Mouse (Mus musculus) embryo, embryonic 10.5 days (tissue): Measurements from ENCODE around the gene Mgat1.
A peak's percentile ranks its signal among the peaks of the same experiment; 100 is the strongest.

Experiments
- DNase-seq: peaks from one replicate; pipeline ENCODE4 v3.0.0-alpha.2; 2015; ENCODE audit warnings: low spot score

Gene Mgat1

DNA sequence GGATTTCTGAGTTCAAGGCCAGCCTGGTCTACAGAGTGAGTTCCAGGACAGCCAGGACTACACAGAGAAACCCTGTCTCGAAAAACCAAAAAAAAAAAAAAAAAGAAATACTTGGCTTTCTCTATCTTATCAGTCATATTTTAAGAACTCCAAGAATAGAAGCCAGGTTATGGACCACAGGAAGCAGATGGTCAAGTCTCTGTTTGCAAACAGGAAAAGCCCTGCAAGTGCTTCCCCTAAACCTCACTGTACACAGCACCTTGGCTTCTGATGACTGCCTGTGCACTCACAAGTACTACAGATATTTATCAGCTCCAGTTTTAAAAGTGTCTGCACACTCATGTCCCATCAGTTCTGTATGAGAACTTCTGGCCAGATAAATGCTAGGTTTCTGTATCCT, 2.5 kb upstream of the Mgat1 start:
- DNase-seq = no peak

GRCm38 (mm10) chr11:49242944-49243626, 906 bp upstream of the Mgat1 start:
- peak; percentile 59 for DNase-seq

GRCm38 (mm10) chr11:49244595-49244930, 572 bp downstream of the Mgat1 start:
- DNase-seq = no peak

- peak; percentile 31 for DNase-seq
These were observed 1.2 kb downstream of the Mgat1 start for GRCm38 (mm10) chr11:49245176-49245575.

GRCm38 (mm10) chr11:49245634-49246415, 1.8 kb downstream of the Mgat1 start:
- DNase-seq = no peak

DNA sequence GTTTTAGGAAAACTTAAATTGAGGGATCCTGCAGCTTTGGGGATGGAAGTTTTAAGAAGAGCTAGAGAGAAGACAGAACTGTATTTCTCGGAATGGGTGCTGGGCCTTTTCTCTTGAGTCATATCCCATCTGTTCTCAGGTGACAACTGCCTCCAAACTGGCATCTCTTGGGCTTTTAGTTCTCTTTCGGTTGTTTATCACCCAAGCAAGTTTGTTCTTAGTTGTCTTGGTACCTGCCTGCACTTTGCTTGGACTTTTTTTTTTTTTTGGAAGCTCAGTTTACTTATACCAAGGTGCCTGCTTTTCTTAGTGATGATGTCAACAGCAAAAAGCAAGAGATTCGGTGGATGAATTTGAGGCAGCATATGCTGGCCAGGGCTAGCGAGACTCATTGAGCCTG, 2.5 kb downstream of the Mgat1 start:
- DNase-seq = no peak

- no peak for DNase-seq
These were observed 3.3 kb downstream of the Mgat1 start for GRCm38 (mm10) chr11:49247255-49247654.

DNA sequence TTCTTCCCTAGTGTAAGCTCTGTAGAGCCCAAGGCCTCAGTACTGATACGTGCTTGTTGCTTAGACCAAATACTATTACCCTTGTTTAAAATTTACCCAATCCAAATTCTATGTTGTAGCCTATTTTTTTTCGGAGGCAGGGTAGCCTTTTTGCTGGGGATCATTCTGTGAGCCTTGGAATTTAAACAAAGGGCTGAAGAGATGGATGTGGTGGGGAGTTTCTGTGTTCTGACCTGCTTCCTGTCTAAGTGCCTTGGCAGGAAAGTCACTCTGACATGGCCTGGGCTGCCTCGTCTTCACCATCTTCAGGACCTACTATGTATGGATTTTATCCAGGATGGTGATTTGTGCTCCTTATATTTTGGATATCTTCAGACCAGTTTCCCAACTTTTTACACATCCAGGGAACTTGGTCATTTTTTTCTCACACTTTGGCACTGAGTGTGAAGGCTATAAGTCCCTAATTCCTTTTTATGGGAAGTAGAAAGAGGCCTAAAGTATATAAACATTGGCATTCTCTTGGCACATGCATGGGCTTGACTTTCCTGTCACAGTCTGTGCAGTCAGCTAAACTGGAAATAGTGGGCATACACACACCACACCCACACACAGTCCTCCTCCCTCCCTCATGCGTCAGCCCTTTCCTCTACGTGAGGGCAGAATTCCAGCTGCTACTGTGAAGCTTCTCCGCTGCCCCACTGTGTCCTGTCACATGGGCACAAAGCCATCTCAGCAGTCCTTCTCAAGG, 4.4 kb downstream of the Mgat1 start:
- DNase-seq = no peak

DNA sequence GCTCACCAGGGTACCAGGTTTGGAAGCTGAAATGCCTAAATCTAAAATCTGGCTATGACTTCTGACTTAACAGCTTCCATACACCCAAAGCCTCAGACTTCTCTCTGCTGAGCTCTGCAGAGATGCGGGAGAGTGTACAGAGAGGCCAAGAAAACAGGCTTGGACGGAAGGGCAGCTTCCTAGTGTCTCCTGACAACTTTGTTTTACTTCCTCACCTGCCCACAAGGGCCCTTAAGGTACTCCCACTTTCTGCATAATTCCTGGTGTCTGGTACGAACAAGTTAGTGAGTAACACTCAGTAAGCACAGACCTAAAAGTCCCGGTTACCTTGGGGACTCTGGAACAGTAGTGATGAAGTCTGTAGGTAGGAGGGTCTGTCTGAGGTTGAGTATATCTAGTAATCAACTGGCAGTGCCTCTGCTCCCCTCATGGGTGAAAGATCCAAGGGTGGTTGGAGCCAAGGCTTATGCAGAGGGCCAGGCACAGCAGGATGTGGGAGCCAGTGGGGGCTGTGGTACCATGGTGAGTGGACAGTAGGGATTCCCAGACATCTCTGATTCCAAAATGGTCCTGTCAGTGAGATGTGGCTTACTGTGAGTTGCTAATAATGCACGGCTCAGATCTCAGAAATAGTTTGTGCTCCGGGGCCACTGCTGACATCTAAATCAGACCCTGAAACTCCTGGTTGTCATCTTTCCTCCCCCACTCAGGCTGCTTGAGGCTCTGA, 5.1 kb downstream of the Mgat1 start:
- DNase-seq = no peak

DNA sequence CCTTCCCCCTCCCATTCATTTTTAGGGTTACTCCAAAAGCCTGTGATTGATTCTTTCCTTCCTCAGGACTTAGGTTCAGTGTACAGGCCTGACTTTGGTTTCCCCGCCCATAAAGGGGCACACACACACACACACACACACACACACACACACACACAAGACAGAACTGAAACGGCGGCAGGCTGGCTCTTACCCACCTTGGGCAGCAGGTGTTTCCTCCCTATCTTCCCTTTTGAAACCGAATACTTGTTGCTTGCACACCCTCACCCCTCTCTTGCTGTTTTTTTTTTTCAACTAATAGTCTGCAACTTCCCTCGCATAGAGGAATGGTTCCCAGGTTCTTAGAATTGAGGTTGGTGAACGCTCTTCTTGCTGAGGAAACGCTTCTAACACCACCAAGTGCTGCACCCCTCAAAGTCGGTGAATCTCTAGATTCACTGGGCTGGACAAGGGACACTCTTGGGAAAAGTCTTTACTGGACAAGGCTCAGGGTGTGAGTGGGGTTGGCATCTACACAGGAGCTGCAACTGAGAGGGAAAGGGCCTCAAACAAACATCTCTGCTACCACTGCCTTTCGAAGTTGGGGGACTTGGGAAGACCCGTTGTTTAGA, 5.9 kb downstream of the Mgat1 start:
- DNase-seq = no peak

DNA sequence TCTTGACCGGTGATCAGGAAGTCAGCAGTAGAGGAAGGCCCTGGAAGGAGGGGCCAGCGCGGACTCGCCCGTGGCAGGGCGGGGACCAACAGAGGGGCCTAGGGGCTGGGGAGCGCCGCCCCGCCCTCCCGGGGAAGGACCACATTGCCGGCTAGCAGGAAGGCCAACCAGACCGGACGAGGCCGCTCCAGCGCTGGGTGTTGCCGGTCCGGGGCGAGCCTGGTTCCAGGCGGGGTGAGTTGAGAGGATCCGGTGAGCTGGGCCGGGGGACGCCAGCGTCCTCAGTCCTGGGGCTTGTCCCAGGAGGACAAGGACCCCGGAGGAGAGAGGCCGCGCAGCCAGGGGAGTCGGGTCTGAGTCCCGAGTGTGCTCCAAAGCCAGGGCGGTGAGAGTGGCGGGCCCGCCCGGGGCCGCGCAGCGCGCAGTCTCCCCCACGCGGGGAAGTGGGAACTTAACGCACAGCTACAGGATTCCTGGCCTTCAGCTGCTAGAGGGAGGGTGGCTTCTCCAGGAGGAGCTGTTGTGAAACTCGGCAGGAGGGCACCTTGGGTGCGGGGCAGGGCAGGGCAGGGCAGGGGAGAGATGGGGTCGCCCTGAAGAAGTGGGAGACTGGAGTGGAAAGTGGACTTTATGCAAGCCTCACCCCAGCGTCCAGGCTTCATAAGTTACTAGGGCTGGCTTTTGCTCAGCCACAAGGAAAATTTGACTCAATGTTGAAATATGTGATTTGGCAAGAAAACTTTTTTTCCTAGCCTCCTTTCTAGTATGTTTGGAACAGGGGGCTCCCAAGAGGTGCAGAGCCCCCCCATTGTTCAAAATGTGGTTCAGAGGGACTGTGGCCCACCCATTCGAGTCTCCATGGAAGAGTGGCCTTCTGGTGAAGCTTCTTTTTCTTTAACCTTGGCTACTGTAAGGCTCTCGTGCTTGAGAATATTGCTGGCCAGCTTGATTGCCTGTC, 6.7 kb downstream of the Mgat1 start:
- DNase-seq = peak; percentile 86

GRCm38 (mm10) chr11:49251380-49251761, 7.4 kb downstream of the Mgat1 start:
- DNase-seq = no peak

GRCm38 (mm10) chr11:49252048-49252447, 8.1 kb downstream of the Mgat1 start:
- no peak for DNase-seq

- no peak for DNase-seq
These were observed 9.0 kb downstream of the Mgat1 start for GRCm38 (mm10) chr11:49253035-49253434.

GRCm38 (mm10) chr11:49259296-49259695, 15.3 kb downstream of the Mgat1 start:
- DNase-seq = no peak

- DNase-seq = no peak
These were observed 15.8 kb downstream of the Mgat1 start for GRCm38 (mm10) chr11:49259829-49260228.

GRCm38 (mm10) chr11:49260598-49261312, 16.8 kb downstream of the Mgat1 start:
- DNase-seq = no peak

- DNase-seq = no peak
These were observed 17.4 kb downstream of the Mgat1 start for GRCm38 (mm10) chr11:49261313-49261855.

DNA sequence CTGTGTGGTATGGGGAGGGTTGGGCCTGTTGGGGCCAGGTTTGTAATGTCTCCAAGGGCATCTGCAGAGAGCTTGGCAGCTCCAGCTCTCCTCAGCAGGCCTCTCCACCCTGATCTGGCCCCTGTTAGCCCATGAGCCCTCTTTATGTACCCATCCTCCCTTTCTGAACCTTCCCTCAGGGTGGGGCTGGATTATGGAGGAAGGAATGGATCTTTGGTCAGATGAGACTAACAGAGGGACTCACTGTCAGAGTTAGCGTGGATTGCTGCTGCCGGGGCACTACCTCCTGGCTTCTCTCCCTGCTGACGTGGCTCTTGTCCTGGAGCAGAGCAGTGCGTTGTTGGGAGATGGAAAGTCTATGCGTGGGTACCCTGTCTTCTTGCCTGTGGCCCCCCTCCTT, 18.3 kb downstream of the Mgat1 start:
- DNase-seq = no peak

GRCm38 (mm10) chr11:49263149-49263548, 19.2 kb downstream of the Mgat1 start:
- DNase-seq = no peak
